Mouse (Mus musculus): ENCODE results near the gene Gm14419.
"Not testable (repeated sequence)": the region's sequence is repeated elsewhere in the genome, so short reads cannot be mapped to it uniquely, and the experiment has no call there.

Gene Gm14419

DNA sequence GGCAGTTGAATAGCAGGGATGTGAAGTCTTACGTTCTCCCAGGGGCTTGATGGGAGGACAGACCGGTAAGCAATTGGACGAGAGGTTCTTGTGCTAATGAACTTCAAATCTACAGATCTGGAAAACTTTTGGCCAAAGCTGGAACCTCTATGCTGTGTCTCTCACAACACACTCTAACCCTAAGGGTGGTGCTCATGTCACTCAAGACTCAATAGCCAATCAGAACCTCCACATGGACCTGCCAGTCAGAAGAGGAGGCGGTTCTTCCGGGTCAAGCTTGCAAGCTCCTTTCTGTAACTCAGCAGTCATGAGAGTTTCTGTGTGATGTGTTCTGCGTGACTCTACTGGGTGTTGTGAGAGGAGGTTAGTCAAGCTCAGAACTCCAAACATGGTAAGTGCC, at the start of gene Gm14419:
Gene Gm14419 (plus strand): TSS at position 301 of the 400 bp plus-strand sequence.
- DNase-seq (ENCODE audit: low spot score) = not testable (repeated sequence)
